Mouse (Mus musculus): Measurements from ENCODE around the gene Slc35e1. TPM values are rescaled to one million over a fixed set of nuclear protein-coding genes. Genes with fewer than 3 reads are reported as not detected.

Slc35e1 gene
- polyA plus RNA-seq (2017; shearing (Covaris generic)) = 5.8 TPM

GRCm38 (mm10) chr8:72491680-72492621 is at the start of gene Slc35e1:
Slc35e1 (minus strand) TSS chr8:72492614.

GRCm38 (mm10) chr8:72474826-72475546 is 17.4 kb downstream of the Slc35e1 start, which contains the start of gene Cherp:
Cherp (minus strand) TSS chr8:72475226.

GRCm38 (mm10) chr8:72443338-72443993 is 48.9 kb downstream of the Slc35e1 start, which contains the start of the genes Calr3 and 1700030K09Rik:
Calr3 (minus strand) TSS chr8:72443870.
1700030K09Rik (plus strand) TSS chr8:72443880.

Other genes with a start within 250 kb of the Slc35e1 start
- gene Gm10282, start 187.4 kb downstream of the Slc35e1 start, polyA plus RNA-seq (2017; shearing (Covaris generic)) = 3.1 TPM
- 12.4 TPM for gene Klf2, start 173.6 kb downstream of the Slc35e1 start, polyA plus RNA-seq (2017; shearing (Covaris generic))
- gene Eps15l1, start 71.2 kb downstream of the Slc35e1 start, polyA plus RNA-seq (2017; shearing (Covaris generic)) = 50.0 TPM
- gene Calr3, start 48.7 kb downstream of the Slc35e1 start, polyA plus RNA-seq (2017; shearing (Covaris generic)) = 0.52 TPM
- 10.5 TPM for gene 1700030K09Rik, start 48.7 kb downstream of the Slc35e1 start, polyA plus RNA-seq (2017; shearing (Covaris generic))
- 124 TPM for gene Cherp, start 17.4 kb downstream of the Slc35e1 start, polyA plus RNA-seq (2017; shearing (Covaris generic))
- 8.3 TPM for gene Med26, start 55.7 kb upstream of the Slc35e1 start, polyA plus RNA-seq (2017; shearing (Covaris generic))
- 65.2 TPM for gene Smim7, start 78.5 kb upstream of the Slc35e1 start, polyA plus RNA-seq (2017; shearing (Covaris generic))
- gene Tmem38a, start 79.4 kb upstream of the Slc35e1 start, polyA plus RNA-seq (2017; shearing (Covaris generic)) = 2.9 TPM
- not detected for gene Nwd1, start 154.1 kb upstream of the Slc35e1 start, polyA plus RNA-seq (2017; shearing (Covaris generic))
- 216 TPM for gene Sin3b, start 230.7 kb upstream of the Slc35e1 start, polyA plus RNA-seq (2017; shearing (Covaris generic))